Mouse (Mus musculus): ENCODE data around the gene Lin7a. TPM values are rescaled to one million over a fixed set of nuclear protein-coding genes. Genes with fewer than 3 reads are reported as not detected.

Gene Lin7a
- total RNA-seq, 2 experiments from 2014 or later, result 16.4 to 19.0 TPM

GRCm38 (mm10) chr10:107405347-107405746 lies 133.9 kb downstream of the Lin7a start:
- intact Hi-C loops (cut with DNase I), result no loop called here

GRCm38 (mm10) chr10:107418306-107418705 lies 146.8 kb downstream of the Lin7a start:
- intact Hi-C loops (cut with DNase I), result no loop called here
- DNase-seq, result no peak

More at GRCm38 (mm10) chr10:107405347-107405746, 133.9 kb downstream of the Lin7a start:
- no peak for DNase-seq

GRCm38 (mm10) chr10:107436967-107437366 lies 165.5 kb downstream of the Lin7a start:
- DNase-seq, result no peak
- intact Hi-C loops (cut with DNase I), result no loop called here

- intact Hi-C loops (cut with DNase I), result loop anchor here (10.0 kb wide), 1 partner anchor 262 kb away; no protein-coding TSS in a partner anchor
- peak; percentile 8 for DNase-seq
These were observed 171.3 kb downstream of the Lin7a start for GRCm38 (mm10) chr10:107442781-107443180.

GRCm38 (mm10) chr10:107449496-107450330 lies 178.2 kb downstream of the Lin7a start:
- intact Hi-C loops (cut with DNase I), result loop anchor here (10.0 kb wide), 1 partner anchor 255 kb away; no protein-coding TSS in a partner anchor
- DNase-seq, result no peak

GRCm38 (mm10) chr10:107467819-107468218 lies 196.3 kb downstream of the Lin7a start:
- intact Hi-C loops (cut with DNase I), result no loop called here
- DNase-seq, result no peak

Other genes with a start within 250 kb of the Lin7a start
- gene Acss3, start 148.0 kb upstream of the Lin7a start, total RNA-seq (2021), result under 1 TPM; 0.68 to 0.74 TPM
- not detected for gene Myf5, start 214.4 kb downstream of the Lin7a start, total RNA-seq (2021)
- gene Myf6, start 223.1 kb downstream of the Lin7a start, total RNA-seq (2021), result not detected

Data from left cerebral cortex, postnatal 4 days (tissue).